Mouse (Mus musculus) 3T3-L1 (cell line): ENCODE data around the gene Prox1.

Experiments used
- DNase-seq: peaks from one replicate; pipeline ENCODE4 v3.0.0-alpha.2; 2015; ENCODE audit warnings: low read depth, low spot score

Prox1 gene

GRCm38 (mm10) chr1:190169911-190170818 lies at the start of gene Prox1:
Gene Prox1, minus strand, starts transcription at chr1:190170714.
- DNase-seq, result no peak

GRCm38 (mm10) chr1:190216621-190217020 lies 46.1 kb upstream of the Prox1 start:
- DNase-seq, result no peak

GRCm38 (mm10) chr1:190214626-190215025 lies 44.1 kb upstream of the Prox1 start:
- DNase-seq, result no peak

GRCm38 (mm10) chr1:190213175-190213574 lies 42.7 kb upstream of the Prox1 start:
- no peak for DNase-seq

GRCm38 (mm10) chr1:190207246-190207645 lies 36.7 kb upstream of the Prox1 start:
- DNase-seq, result no peak

GRCm38 (mm10) chr1:190205691-190206090 lies 35.2 kb upstream of the Prox1 start:
- DNase-seq, result no peak

- no peak for DNase-seq
Observed at GRCm38 (mm10) chr1:190204378-190205070, 34.0 kb upstream of the Prox1 start.

- no peak for DNase-seq
Observed at GRCm38 (mm10) chr1:190201696-190202095, 31.2 kb upstream of the Prox1 start.

- DNase-seq, result no peak
Observed at GRCm38 (mm10) chr1:190200996-190201395, 30.5 kb upstream of the Prox1 start.

GRCm38 (mm10) chr1:190198247-190198646 lies 27.7 kb upstream of the Prox1 start:
- DNase-seq, result no peak

GRCm38 (mm10) chr1:190192011-190192410 lies 21.5 kb upstream of the Prox1 start:
- no peak for DNase-seq

- no peak for DNase-seq
Observed at GRCm38 (mm10) chr1:190190231-190190965, 19.9 kb upstream of the Prox1 start.

- no peak for DNase-seq
Observed at GRCm38 (mm10) chr1:190189125-190189524, 18.6 kb upstream of the Prox1 start.

GRCm38 (mm10) chr1:190186336-190186735 lies 15.8 kb upstream of the Prox1 start:
- DNase-seq, result no peak

- no peak for DNase-seq
Observed at GRCm38 (mm10) chr1:190185284-190185683, 14.8 kb upstream of the Prox1 start.

GRCm38 (mm10) chr1:190183574-190183973 lies 13.1 kb upstream of the Prox1 start:
- no peak for DNase-seq

GRCm38 (mm10) chr1:190181765-190182164 lies 11.3 kb upstream of the Prox1 start:
- DNase-seq, result no peak

- no peak for DNase-seq
Observed at GRCm38 (mm10) chr1:190180861-190181260, 10.3 kb upstream of the Prox1 start.

GRCm38 (mm10) chr1:190176961-190177360 lies 6.4 kb upstream of the Prox1 start:
- DNase-seq, result no peak

GRCm38 (mm10) chr1:190174671-190175661 lies 4.5 kb upstream of the Prox1 start:
- no peak for DNase-seq

- no peak for DNase-seq
Observed at GRCm38 (mm10) chr1:190174231-190174630, 3.7 kb upstream of the Prox1 start.
